ENCODE assay signal across 11 mouse cellular contexts in genomic region chr14:76247664-76248063, GRCm38 (mm10).
A peak's percentile ranks its signal among the peaks of the same experiment; 100 is the strongest.
DNase-seq lines count a peak whose midpoint lies in the region; TF ChIP-seq lines count a peak whose summit lies in the region.
"Had no signal": no experiment of that assay in that cellular context is flagged by ENCODE, and none has a peak within 500 bp of the region (broad histone marks: within the 10 kb centered on the region; RNA-seq: fewer than 3 reads in every experiment).

No protein-coding gene starts in this region.

- H3K27ac ChIP-seq in layer of hippocampus, adult 2 months: no peak overlapping the region
- H3K27ac ChIP-seq: embryonic facial prominence, embryonic 13.5 days had no signal

- no peak overlapping the region for H3K4me3 ChIP-seq in layer of hippocampus, adult 2 months
- H3K4me3 ChIP-seq: embryonic facial prominence, embryonic 13.5 days had no signal

- peak; percentile 55 for TF ChIP-seq CTCF in layer of hippocampus, adult 2 months (conservative IDR thresholded peaks at IDR 0.05)

- DNase-seq in embryo, embryonic 10 days (ENCODE audit: low spot score): peak; percentile 34
- no peak for DNase-seq in embryo, embryonic 11 days
- DNase-seq in layer of hippocampus, adult 2 months (ENCODE audit: low spot score in 2 of 2): no peak
- DNase-seq in layer of hippocampus, postnatal 25 days (ENCODE audit: extremely low spot score in 1 of 2, low spot score in 1 of 2): no peak
- peak; percentile 1 for DNase-seq in T-cell, adult 2 months (ENCODE audit: low spot score)
- peak; percentile 34 for DNase-seq in retina, postnatal 1 day
- no peak for DNase-seq in layer of hippocampus, adult 9-11 months
- no peak for DNase-seq in ovary, postnatal 10 days (ENCODE audit: low spot score)
- DNase-seq: heart, adult 11 months; kidney, postnatal 14 days had no signal

Comparison
In these comparisons a context has a peak if more than half of its experiments do, and no peak if none do; other contexts are left out.
1. DNase-seq: peak in embryo, embryonic 10 days (single experiment), T-cell, adult 2 months (single experiment) and retina, postnatal 1 day (single experiment); none in embryo, embryonic 11 days (single experiment), layer of hippocampus, adult 2 months (0 of 2), layer of hippocampus, postnatal 25 days (0 of 2), layer of hippocampus, adult 9-11 months (single experiment) and ovary, postnatal 10 days (single experiment).